Mouse (Mus musculus) ovary, postnatal 36 days (tissue): ENCODE measurements at regions not wholly inside any gene's neighbourhood (a gene's known extent, or its start where the extent isn't known, plus 50 kb on each side); places are given as distances from the start of the nearest gene placed in this dataset.
A peak's percentile ranks its signal among the peaks of the same experiment; 100 is the strongest.

ENCODE experiments used
- DNase-seq: peaks from one replicate; pipeline ENCODE4 v3.0.0; 2022; ENCODE audit warnings: low spot score, mixed read lengths

- DNase-seq: no peak
Observed at GRCm38 (mm10) chr4:88939397-88939796, 59.4 kb upstream of the Ifne start.

GRCm38 (mm10) chr4:88938712-88939032 is 58.7 kb upstream of the Ifne start:
- DNase-seq: no peak

- peak; percentile 55 for DNase-seq
Observed at GRCm38 (mm10) chr4:88937866-88938711, 58.1 kb upstream of the Ifne start.

- DNase-seq: no peak
Observed at GRCm38 (mm10) chr4:88936976-88937375, 57.0 kb upstream of the Ifne start.

GRCm38 (mm10) chr4:88935901-88936300 is 55.9 kb upstream of the Ifne start:
- no peak for DNase-seq

- no peak for DNase-seq
Observed at GRCm38 (mm10) chr4:88935316-88935715, 55.3 kb upstream of the Ifne start.

- no peak for DNase-seq
Observed at GRCm38 (mm10) chr4:88934266-88935025, 54.4 kb upstream of the Ifne start.

- no peak for DNase-seq
Observed at GRCm38 (mm10) chr4:88931217-88931616, 51.2 kb upstream of the Ifne start.
